Mouse (Mus musculus): Measurements from ENCODE around the gene Fitm2. TPM values are rescaled to one million over a fixed set of nuclear protein-coding genes. Genes with fewer than 3 reads are reported as not detected.

The Fitm2 gene
- polyA plus RNA-seq, 1 experiment: 3.6 TPM

- H3K4me3 ChIP-seq (ENCODE audit: control insufficient read depth, low read depth, low read length): no peak overlapping the region
- peaks cover 4% of the 10 kb centered on the region for H3K4me1 ChIP-seq (ENCODE audit: control insufficient read depth, insufficient read depth, low read length)
- H3K27ac ChIP-seq (ENCODE audit: control insufficient read depth, insufficient read depth, low read depth, low read length): no peak overlapping the region
- no peak for TF ChIP-seq POLR2A (IDR thresholded peaks at IDR 0.05; ENCODE audit: control insufficient read depth, low read depth, low read length)
- no peak for TF ChIP-seq CTCF (IDR thresholded peaks at IDR 0.05; ENCODE audit: control insufficient read depth, insufficient read depth, insufficient replicate concordance, low read depth, low read length)
- no peaks in the 10 kb centered on the region for H3K36me3 ChIP-seq (ENCODE audit: control insufficient read depth, insufficient read depth, low read length)
- no peaks in the 10 kb centered on the region for H3K27me3 ChIP-seq (ENCODE audit: control insufficient read depth, insufficient read depth, low read length)
Measured at GRCm38 (mm10) chr2:163443543-163443942, 28.9 kb downstream of the Fitm2 start.

GRCm38 (mm10) chr2:163439488-163439887 lies 32.9 kb downstream of the Fitm2 start:
- H3K27me3 ChIP-seq (ENCODE audit: control insufficient read depth, insufficient read depth, low read length): no peaks in the 10 kb centered on the region
- H3K27ac ChIP-seq (ENCODE audit: control insufficient read depth, insufficient read depth, low read depth, low read length): no peak overlapping the region
- no peak overlapping the region for H3K4me3 ChIP-seq (ENCODE audit: control insufficient read depth, low read depth, low read length)
- peaks cover 7% of the 10 kb centered on the region for H3K4me1 ChIP-seq (ENCODE audit: control insufficient read depth, insufficient read depth, low read length)
- no peaks in the 10 kb centered on the region for H3K36me3 ChIP-seq (ENCODE audit: control insufficient read depth, insufficient read depth, low read length)
- TF ChIP-seq POLR2A (IDR thresholded peaks at IDR 0.05; ENCODE audit: control insufficient read depth, low read depth, low read length) (no peak), CTCF (IDR thresholded peaks at IDR 0.05; ENCODE audit: control insufficient read depth, insufficient read depth, insufficient replicate concordance, low read depth, low read length) (no peak)

GRCm38 (mm10) chr2:163438619-163439451 lies 33.6 kb downstream of the Fitm2 start:
- Histone ChIP-seq H3K4me1 (ENCODE audit: control insufficient read depth, insufficient read depth, low read length) (peaks cover 7% of the 10 kb centered on the region), H3K4me3 (ENCODE audit: control insufficient read depth, low read depth, low read length) (peak overlapping the region; percentile 58), H3K27me3 (ENCODE audit: control insufficient read depth, insufficient read depth, low read length) (no peaks in the 10 kb centered on the region), H3K36me3 (ENCODE audit: control insufficient read depth, insufficient read depth, low read length) (no peaks in the 10 kb centered on the region), H3K27ac (ENCODE audit: control insufficient read depth, insufficient read depth, low read depth, low read length) (no peak overlapping the region)
- TF ChIP-seq CTCF (IDR thresholded peaks at IDR 0.05; ENCODE audit: control insufficient read depth, insufficient read depth, insufficient replicate concordance, low read depth, low read length) (no peak), POLR2A (IDR thresholded peaks at IDR 0.05; ENCODE audit: control insufficient read depth, low read depth, low read length) (no peak)

- Histone ChIP-seq H3K27me3 (ENCODE audit: control insufficient read depth, insufficient read depth, low read length) (no peaks in the 10 kb centered on the region), H3K4me3 (ENCODE audit: control insufficient read depth, low read depth, low read length) (peak within 1 kb of the TSS; percentile 58), H3K36me3 (ENCODE audit: control insufficient read depth, insufficient read depth, low read length) (no peaks in the 10 kb centered on the region), H3K27ac (ENCODE audit: control insufficient read depth, insufficient read depth, low read depth, low read length) (no peak within 1 kb of the TSS), H3K4me1 (ENCODE audit: control insufficient read depth, insufficient read depth, low read length) (peaks cover 7% of the 10 kb centered on the region)
- no peak for TF ChIP-seq POLR2A (IDR thresholded peaks at IDR 0.05; ENCODE audit: control insufficient read depth, low read depth, low read length)
- no peak for TF ChIP-seq CTCF (IDR thresholded peaks at IDR 0.05; ENCODE audit: control insufficient read depth, insufficient read depth, insufficient replicate concordance, low read depth, low read length)
Measured at GRCm38 (mm10) chr2:163438246-163438618, 34.2 kb downstream of the Fitm2 start, which contains the start of gene Gdap1l1. Gene Gdap1l1 (plus strand): TSS chr2:163438476.

- Histone ChIP-seq H3K27ac (ENCODE audit: control insufficient read depth, insufficient read depth, low read depth, low read length) (no peak overlapping the region), H3K27me3 (ENCODE audit: control insufficient read depth, insufficient read depth, low read length) (no peaks in the 10 kb centered on the region), H3K4me1 (ENCODE audit: control insufficient read depth, insufficient read depth, low read length) (peaks cover 7% of the 10 kb centered on the region), H3K4me3 (ENCODE audit: control insufficient read depth, low read depth, low read length) (no peak overlapping the region), H3K36me3 (ENCODE audit: control insufficient read depth, insufficient read depth, low read length) (no peaks in the 10 kb centered on the region)
- TF ChIP-seq POLR2A (IDR thresholded peaks at IDR 0.05; ENCODE audit: control insufficient read depth, low read depth, low read length): no peak
- no peak for TF ChIP-seq CTCF (IDR thresholded peaks at IDR 0.05; ENCODE audit: control insufficient read depth, insufficient read depth, insufficient replicate concordance, low read depth, low read length)
Measured at GRCm38 (mm10) chr2:163437800-163438199, 34.6 kb downstream of the Fitm2 start.

- H3K4me1 ChIP-seq (ENCODE audit: control insufficient read depth, insufficient read depth, low read length): peaks cover 11% of the 10 kb centered on the region
- H3K4me3 ChIP-seq (ENCODE audit: control insufficient read depth, low read depth, low read length): no peak overlapping the region
- H3K36me3 ChIP-seq (ENCODE audit: control insufficient read depth, insufficient read depth, low read length): no peaks in the 10 kb centered on the region
- TF ChIP-seq POLR2A (IDR thresholded peaks at IDR 0.05; ENCODE audit: control insufficient read depth, low read depth, low read length): no peak
- no peak for TF ChIP-seq CTCF (IDR thresholded peaks at IDR 0.05; ENCODE audit: control insufficient read depth, insufficient read depth, insufficient replicate concordance, low read depth, low read length)
- H3K27me3 ChIP-seq (ENCODE audit: control insufficient read depth, insufficient read depth, low read length): no peaks in the 10 kb centered on the region
- no peak overlapping the region for H3K27ac ChIP-seq (ENCODE audit: control insufficient read depth, insufficient read depth, low read depth, low read length)
Measured at GRCm38 (mm10) chr2:163433971-163434370, 38.5 kb downstream of the Fitm2 start.

- no peaks in the 10 kb centered on the region for H3K27me3 ChIP-seq (ENCODE audit: control insufficient read depth, insufficient read depth, low read length)
- no peaks in the 10 kb centered on the region for H3K36me3 ChIP-seq (ENCODE audit: control insufficient read depth, insufficient read depth, low read length)
- H3K27ac ChIP-seq (ENCODE audit: control insufficient read depth, insufficient read depth, low read depth, low read length): no peak overlapping the region
- peaks cover 4% of the 10 kb centered on the region for H3K4me1 ChIP-seq (ENCODE audit: control insufficient read depth, insufficient read depth, low read length)
- no peak for TF ChIP-seq POLR2A (IDR thresholded peaks at IDR 0.05; ENCODE audit: control insufficient read depth, low read depth, low read length)
- H3K4me3 ChIP-seq (ENCODE audit: control insufficient read depth, low read depth, low read length): no peak overlapping the region
Measured at GRCm38 (mm10) chr2:163431289-163431688, 41.1 kb downstream of the Fitm2 start.
